Mouse (Mus musculus) forebrain, postnatal 0 days (tissue): ENCODE data around the gene Tfdp1. TPM values are rescaled to one million over a fixed set of nuclear protein-coding genes. Genes with fewer than 3 reads are reported as not detected.
"Not testable (repeated sequence)": the region's sequence is repeated elsewhere in the genome, so short reads cannot be mapped to it uniquely, and the experiment has no call there.

Source experiments
- ATAC-seq: fragments of 200-750 bp; cut with Nextera tagmentation; 2 replicates; pipeline ENCODE4 v1.8.0; 2017; ENCODE audit warnings: mild to moderate bottlenecking, moderate library complexity
- DNase-seq: peaks from one replicate; pipeline ENCODE4 v3.0.0-alpha.2; 2015
- H3K27ac ChIP-seq: fragments of 300-500 bp; sonication (generic); 2 replicates; pipeline ENCODE4 v1.5.1; 2014; ENCODE audit warnings: low read depth, mild to moderate bottlenecking, antibody characterized with exemption, low read length, moderate library complexity, mixed read lengths
- H3K27me3 ChIP-seq: fragments of 300-500 bp; sonication (generic); 2 replicates; pipeline ENCODE4 v1.6.1; 2014; ENCODE audit warnings: mild to moderate bottlenecking, low read length, mixed read lengths; ENCODE audit not compliant: insufficient read depth
- H3K36me3 ChIP-seq: fragments of 300-500 bp; sonication (generic); 2 replicates; pipeline ENCODE4 v1.6.1; 2014; ENCODE audit warnings: mild to moderate bottlenecking, moderate library complexity; ENCODE audit not compliant: insufficient read depth
- H3K4me1 ChIP-seq: fragments of 300-500 bp; sonication (generic); 2 replicates; pipeline ENCODE4 v1.6.1; 2014; ENCODE audit warnings: antibody characterized with exemption; ENCODE audit not compliant: insufficient read depth
- H3K4me2 ChIP-seq: fragments of 300-500 bp; sonication (generic); 2 replicates; pipeline ENCODE4 v1.6.1; 2014; ENCODE audit warnings: low read depth, mild to moderate bottlenecking, moderate library complexity
- H3K4me3 ChIP-seq: fragments of 300-500 bp; sonication (generic); 2 replicates; pipeline ENCODE4 v1.5.1; 2014; ENCODE audit warnings: low read depth, low read length, mixed read lengths
- H3K9ac ChIP-seq: fragments of 300-500 bp; sonication (generic); 2 replicates; pipeline ENCODE4 v1.6.1; 2014; ENCODE audit warnings: mild to moderate bottlenecking
- H3K9me3 ChIP-seq: fragments of 300-500 bp; sonication (generic); 2 replicates; pipeline ENCODE4 v1.6.1; 2016; ENCODE audit warnings: low read length
- CTCF ChIP-seq: sonication (generic); IDR thresholded peaks from 2 replicates; pipeline ENCODE4 v1.5.1; 2016; ENCODE audit warnings: antibody characterized with exemption, control low read depth, low read depth
- WGBS: fragments of 180-500 bp; shearing (Covaris S2); extraction: QIAGEN DNeasy Blood & Tissue Kit; methylation state at CpG from one replicate; pipeline ENCODE4 v1.1.7; 2014; 5-methylcytosine and 5-hydroxymethylcytosine counted together
- polyA plus RNA-seq: library from polyadenylated mRNA; unstranded; fragments of >200 nt; fragmentation: Nextera tagmentation; extraction: Ambion mirVana; gene quantifications from 2 replicates; pipeline ENCODE4 v1.2.1, GENCODE M21; 2015
- total RNA-seq: library from RNA; depleted of rRNA; stranded (reverse); fragments of >200 nt; gene quantifications from 2 replicates; pipeline ENCODE4 v1.2.3, GENCODE M21; 2014

The Tfdp1 gene
- total and polyA plus RNA-seq, 2 experiments from 2014 or later, result 80.4 to 96.8 TPM

DNA sequence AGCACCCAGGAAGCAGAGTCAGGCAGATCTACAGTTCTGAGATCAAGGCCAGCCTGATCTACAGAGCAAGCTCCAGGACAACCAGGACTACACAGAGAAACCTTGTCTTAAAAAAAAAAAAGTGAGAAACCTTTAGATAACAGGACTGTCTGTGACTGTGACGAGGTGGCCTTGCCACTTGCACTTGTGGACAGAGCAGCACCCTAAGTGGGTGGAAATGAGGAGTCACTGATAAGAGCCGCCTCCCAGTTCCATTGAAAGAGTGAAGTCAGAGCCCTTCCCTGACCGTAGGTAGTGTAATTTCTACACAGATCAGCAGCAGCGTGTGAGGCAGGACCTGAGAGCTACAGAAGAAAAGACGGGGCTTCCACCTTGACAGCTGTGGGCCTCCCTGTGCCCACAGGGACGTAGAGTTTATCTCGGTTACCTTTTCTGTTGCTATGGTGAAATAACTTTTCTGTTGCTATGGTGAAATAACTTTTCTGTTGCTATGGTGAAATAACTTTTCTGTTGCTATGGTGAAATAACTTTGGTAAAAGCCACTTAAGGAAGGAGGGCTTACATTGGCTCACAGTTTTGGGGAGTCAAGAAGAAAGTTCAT, 32.1 kb upstream of the Tfdp1 start:
- DNase-seq (no peak), ATAC-seq (no peak)
- H3K27ac ChIP-seq, result no peak overlapping the region
- TF ChIP-seq CTCF, result no peak
- no peaks in the 10 kb centered on the region for H3K4me1 ChIP-seq
- WGBS, result 79% methylated on average over 7 of the region's 7 CpGs
- H3K4me3 ChIP-seq, result no peak overlapping the region
- H3K4me2 ChIP-seq, result no peak overlapping the region
- no peaks in the 10 kb centered on the region for H3K9me3 ChIP-seq
- no peak overlapping the region for H3K9ac ChIP-seq
- no peaks in the 10 kb centered on the region for H3K27me3 ChIP-seq
- H3K36me3 ChIP-seq, result peaks cover 61% of the 10 kb centered on the region

DNA sequence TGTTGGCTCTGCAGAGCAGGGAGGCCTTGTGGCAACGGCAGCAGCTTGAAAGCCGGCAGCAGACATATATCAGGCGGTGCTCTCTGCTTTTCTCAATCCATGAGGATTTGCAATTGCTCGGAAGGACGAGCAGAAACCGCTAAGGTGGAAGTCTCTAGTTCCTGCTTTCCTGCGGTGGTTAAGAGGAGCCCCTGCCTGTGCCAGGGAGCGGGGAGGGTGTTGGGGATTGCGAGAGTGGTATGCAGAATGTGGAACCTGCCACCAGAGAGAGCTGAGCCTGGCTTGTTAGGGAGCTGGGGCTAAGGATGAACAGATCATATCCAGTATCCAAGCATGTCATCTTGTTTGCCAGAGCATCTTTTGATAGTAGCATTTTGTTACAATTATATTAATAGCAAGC, 31.6 kb upstream of the Tfdp1 start:
- TF ChIP-seq CTCF, result no peak
- Histone ChIP-seq H3K4me2 (no peak overlapping the region), H3K9me3 (no peaks in the 10 kb centered on the region), H3K4me3 (no peak overlapping the region), H3K36me3 (peaks cover 58% of the 10 kb centered on the region), H3K4me1 (no peaks in the 10 kb centered on the region), H3K27ac (no peak overlapping the region), H3K9ac (no peak overlapping the region), H3K27me3 (no peaks in the 10 kb centered on the region)
- 88% methylated on average over 9 of the region's 9 CpGs for WGBS
- no peak for ATAC-seq
- DNase-seq, result no peak

DNA sequence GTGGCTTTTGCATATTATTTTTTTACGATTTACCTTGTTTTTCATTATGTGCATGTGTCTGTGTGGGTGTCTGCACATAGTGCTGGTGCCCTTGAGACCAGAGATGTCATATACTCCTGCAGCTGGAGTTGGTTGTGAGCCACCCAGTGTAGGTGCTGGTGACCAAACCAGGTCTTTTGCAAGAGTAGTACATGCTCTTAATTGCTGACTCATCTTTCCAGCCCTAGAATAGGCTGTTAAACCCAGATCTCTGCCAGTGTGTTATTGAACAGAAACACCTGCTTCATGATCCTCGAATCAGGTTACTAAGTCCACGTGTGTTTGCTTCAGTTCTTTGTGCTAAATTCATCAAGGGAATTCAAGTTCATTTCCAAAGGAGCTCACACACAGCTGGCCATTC, 23.6 kb upstream of the Tfdp1 start:
- no peak overlapping the region for H3K4me2 ChIP-seq
- no peak overlapping the region for H3K27ac ChIP-seq
- ATAC-seq (no peak), DNase-seq (no peak)
- no peaks in the 10 kb centered on the region for H3K27me3 ChIP-seq
- H3K4me3 ChIP-seq, result no peak overlapping the region
- no peaks in the 10 kb centered on the region for H3K9me3 ChIP-seq
- peaks cover 62% of the 10 kb centered on the region for H3K36me3 ChIP-seq
- no peak overlapping the region for H3K9ac ChIP-seq
- TF ChIP-seq CTCF, result no peak
- 89% methylated on average over 3 of the region's 3 CpGs for WGBS
- no peaks in the 10 kb centered on the region for H3K4me1 ChIP-seq

DNA sequence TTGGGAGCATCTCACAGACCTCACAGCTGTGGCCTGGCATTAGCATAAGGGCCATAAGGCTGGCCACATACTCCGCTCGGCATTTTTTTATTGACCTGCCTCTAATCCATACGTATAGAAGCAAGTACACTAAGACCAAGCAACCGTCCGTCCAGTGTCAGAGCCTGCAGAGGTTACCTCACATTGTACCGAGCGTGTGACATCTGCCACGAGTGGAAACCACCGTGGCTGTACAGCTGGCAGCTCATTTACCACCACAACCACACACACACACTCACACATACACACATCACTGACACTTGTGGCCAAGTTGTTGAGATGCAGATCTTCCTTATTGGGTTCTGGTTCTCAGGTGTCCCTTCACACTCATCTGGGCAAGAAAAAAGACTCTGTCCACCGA, 21.9 kb upstream of the Tfdp1 start:
- Histone ChIP-seq H3K27me3 (no peaks in the 10 kb centered on the region), H3K4me3 (no peak overlapping the region), H3K4me2 (no peak overlapping the region), H3K36me3 (peaks cover 59% of the 10 kb centered on the region), H3K4me1 (no peaks in the 10 kb centered on the region), H3K27ac (no peak overlapping the region), H3K9me3 (no peaks in the 10 kb centered on the region), H3K9ac (no peak overlapping the region)
- ATAC-seq, result no peak
- no peak for TF ChIP-seq CTCF
- whole genome bisulfite sequencing, result 94% methylated on average over 10 of the region's 10 CpGs
- no peak for DNase-seq

DNA sequence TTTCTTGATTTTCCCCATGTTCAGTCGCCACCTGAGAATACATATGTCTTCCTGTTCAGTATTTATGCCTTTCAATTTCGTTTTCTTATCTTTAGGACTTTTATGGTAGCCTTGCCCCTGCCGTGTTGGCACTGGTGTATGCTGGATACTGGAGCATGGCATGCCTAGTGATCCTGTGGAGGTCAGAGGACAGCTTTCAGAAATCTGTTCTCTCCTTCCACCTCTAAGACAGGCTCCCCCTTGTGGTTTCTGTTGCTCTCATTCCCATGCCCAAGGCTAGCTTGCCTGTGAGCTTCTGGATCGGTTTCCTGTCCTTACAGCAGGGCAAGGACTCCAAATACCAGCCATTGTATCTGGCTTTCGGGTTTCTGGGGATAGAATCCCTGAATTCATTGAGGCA, 12.0 kb upstream of the Tfdp1 start:
- no peaks in the 10 kb centered on the region for H3K9me3 ChIP-seq
- H3K4me2 ChIP-seq, result no peak overlapping the region
- no peaks in the 10 kb centered on the region for H3K4me1 ChIP-seq
- 41% methylated on average over 5 of the region's 5 CpGs for WGBS
- H3K27me3 ChIP-seq, result no peaks in the 10 kb centered on the region
- H3K36me3 ChIP-seq, result peaks cover 11% of the 10 kb centered on the region; the same call in 1 of the 2 replicates
- no peak overlapping the region for H3K27ac ChIP-seq
- peak; percentile 50; the same call in 1 of the 2 replicates for TF ChIP-seq CTCF
- no peak overlapping the region for H3K9ac ChIP-seq
- DNase-seq (no peak), ATAC-seq (no peak)
- H3K4me3 ChIP-seq, result no peak overlapping the region

DNA sequence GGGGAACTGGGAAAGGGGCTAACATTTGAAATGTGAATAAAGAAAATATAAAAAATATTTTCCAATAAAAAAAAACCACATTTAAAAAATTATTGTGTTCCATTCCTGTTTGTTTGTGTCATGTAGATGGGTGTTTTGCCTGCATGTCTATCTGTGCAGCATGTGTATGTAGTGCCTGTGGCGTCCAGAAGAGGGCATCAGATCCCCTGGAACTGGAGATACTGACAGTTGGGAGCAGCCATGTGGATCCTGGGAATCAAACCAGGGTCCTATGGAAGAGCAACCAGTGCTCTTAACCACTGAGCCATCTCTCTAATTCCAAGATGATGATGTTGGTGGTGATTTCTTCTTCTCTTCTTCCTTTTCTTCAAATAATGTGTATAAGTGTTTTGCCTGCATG, 3.9 kb upstream of the Tfdp1 start:
- 43% methylated on average over 1 of the region's 1 CpGs for WGBS
- no peaks in the 10 kb centered on the region for H3K4me1 ChIP-seq

DNA sequence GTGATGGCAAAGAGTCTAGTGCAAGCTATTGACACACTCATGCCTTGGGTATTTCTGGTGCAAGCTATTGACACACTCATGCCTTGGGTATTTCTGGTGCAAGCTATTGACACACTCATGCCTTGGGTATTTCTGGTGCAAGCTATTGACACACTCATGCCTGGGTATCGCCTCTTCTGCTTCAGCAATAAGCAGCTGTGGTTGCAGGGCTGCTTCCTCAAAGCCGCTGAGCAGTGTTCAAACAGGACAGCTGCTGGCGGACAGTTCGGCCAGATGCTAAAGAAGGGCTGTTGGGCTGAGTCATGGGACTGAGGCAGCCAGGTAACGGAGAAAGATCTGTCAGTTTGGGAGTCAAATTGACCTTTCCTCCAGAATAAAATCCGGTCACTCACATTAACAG, 1.3 kb upstream of the Tfdp1 start:
- not testable (repeated sequence) for H3K9me3 ChIP-seq, H3K4me1 ChIP-seq, H3K4me2 ChIP-seq, H3K4me3 ChIP-seq, DNase-seq, H3K9ac ChIP-seq, ATAC-seq, H3K27ac ChIP-seq, H3K27me3 ChIP-seq
- WGBS, result 87% methylated on average over 6 of the region's 6 CpGs
- H3K36me3 ChIP-seq, result peaks cover 14% of the 10 kb centered on the region

More for the DNA sequence above, 3.9 kb upstream of the Tfdp1 start:
- Histone ChIP-seq H3K4me3 (no peak overlapping the region), H3K27me3 (no peaks in the 10 kb centered on the region), H3K27ac (no peak overlapping the region), H3K36me3 (no peaks in the 10 kb centered on the region), H3K9me3 (no peaks in the 10 kb centered on the region), H3K9ac (no peak overlapping the region), H3K4me2 (no peak overlapping the region)
- ATAC-seq (no peak), DNase-seq (no peak)
- TF ChIP-seq CTCF, result peak; percentile 25; the same call in 1 of the 2 replicates

DNA sequence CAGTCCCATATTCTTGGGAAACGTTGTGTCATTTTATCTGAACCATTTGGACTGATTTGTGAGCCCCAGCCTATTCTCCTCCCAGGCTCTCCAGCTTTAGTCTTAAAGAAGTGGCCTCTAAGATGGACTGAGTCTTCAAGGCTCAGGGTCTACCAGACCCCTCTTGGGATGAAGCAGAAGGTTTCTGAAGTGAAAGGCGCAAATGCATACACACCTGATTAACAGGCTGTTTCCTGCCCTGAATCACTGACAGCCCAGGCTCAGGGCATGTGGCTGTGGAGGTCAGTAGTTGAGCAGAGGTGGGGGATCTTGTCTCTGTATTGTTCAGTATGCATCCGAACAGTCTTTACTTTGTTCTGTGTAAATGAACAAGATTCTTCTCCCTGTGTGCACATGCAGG, 873 bp upstream of the Tfdp1 start:
- WGBS, result 82% methylated on average over 3 of the region's 3 CpGs

More for the DNA sequence above, 873 bp upstream of the Tfdp1 start:
- no peak overlapping the region for H3K9ac ChIP-seq
- no peak for DNase-seq
- ATAC-seq, result no peak
- H3K4me2 ChIP-seq, result peak overlapping the region; percentile 82
- no peak for TF ChIP-seq CTCF
- H3K4me3 ChIP-seq, result peak overlapping the region; percentile 85; the same call in 1 of the 2 replicates
- no peak overlapping the region for H3K27ac ChIP-seq
- peaks cover 18% of the 10 kb centered on the region for H3K36me3 ChIP-seq
- no peaks in the 10 kb centered on the region for H3K27me3 ChIP-seq
- no peaks in the 10 kb centered on the region for H3K9me3 ChIP-seq
- H3K4me1 ChIP-seq, result peaks cover 4% of the 10 kb centered on the region; the same call in 1 of the 2 replicates
